Mouse (Mus musculus) erythroblast, embryonic 14.5 days (primary cell): Measurements from ENCODE around the gene Card6. TPM values are rescaled to one million over a fixed set of nuclear protein-coding genes. Genes with fewer than 3 reads are reported as not detected.
A peak's percentile ranks its signal among the peaks of the same experiment; 100 is the strongest.
"Not testable (repeated sequence)": the region's sequence is repeated elsewhere in the genome, so short reads cannot be mapped to it uniquely, and the experiment has no call there.

ENCODE experiments used
- H3K27me3 ChIP-seq: 2 replicates; pipeline ENCODE4 v1.6.1; 2012; ENCODE audit warnings: inconsistent platforms; ENCODE audit not compliant: control insufficient read depth
- H3K36me3 ChIP-seq: 2 replicates; pipeline ENCODE4 v1.6.1; 2012; ENCODE audit warnings: mild to moderate bottlenecking, inconsistent platforms; ENCODE audit not compliant: control insufficient read depth
- H3K4me1 ChIP-seq: 2 replicates; pipeline ENCODE4 v1.6.1; 2012; ENCODE audit warnings: inconsistent platforms; ENCODE audit not compliant: control insufficient read depth
- H3K4me3 ChIP-seq: replicated peaks from 2 replicates; pipeline ENCODE3; 2012; ENCODE audit warnings: moderate library complexity, mild to moderate bottlenecking, inconsistent platforms
- H3K9me3 ChIP-seq: 2 replicates; pipeline ENCODE4 v1.6.1; 2012; ENCODE audit warnings: low read length, inconsistent platforms, mixed read lengths; ENCODE audit not compliant: control insufficient read depth
- GATA1 ChIP-seq: IDR thresholded peaks from 2 replicates; pipeline ENCODE4 v1.6.1; 2012; ENCODE audit warnings: low read length, inconsistent platforms, mixed read lengths
- TAL1 ChIP-seq: IDR thresholded peaks from 3 replicates; pipeline ENCODE4 v1.6.1; 2012; ENCODE audit warnings: low read length, inconsistent platforms, mixed read lengths
- polyA plus RNA-seq: library from polyadenylated mRNA; stranded (reverse); fragments of >175 nt; gene quantifications from 2 replicates; pipeline ENCODE4 v1.2.3, GENCODE M21; 2012

Gene Card6
- polyA plus RNA-seq, 1 experiment = 0.01 TPM

GRCm38 (mm10) chr15:5134945-5135483, 26.7 kb upstream of the Card6 start:
- Histone ChIP-seq H3K36me3 (no peaks in the 10 kb centered on the region; the same call in 1 of the 2 replicates), H3K27me3 (no peaks in the 10 kb centered on the region), H3K9me3 (no peaks in the 10 kb centered on the region), H3K4me3 (no peak overlapping the region), H3K4me1 (peaks cover 64% of the 10 kb centered on the region)
- TF ChIP-seq GATA1 = no peak
- no peak for TF ChIP-seq TAL1

GRCm38 (mm10) chr15:5134179-5134578, 25.8 kb upstream of the Card6 start:
- no peaks in the 10 kb centered on the region for H3K9me3 ChIP-seq
- TF ChIP-seq TAL1 (no peak), GATA1 (no peak)
- H3K36me3 ChIP-seq = peaks cover 3% of the 10 kb centered on the region
- H3K27me3 ChIP-seq = no peaks in the 10 kb centered on the region
- no peak overlapping the region for H3K4me3 ChIP-seq
- peaks cover 60% of the 10 kb centered on the region for H3K4me1 ChIP-seq

- peaks cover 5% of the 10 kb centered on the region for H3K36me3 ChIP-seq
- H3K4me3 ChIP-seq = no peak overlapping the region
- no peaks in the 10 kb centered on the region for H3K9me3 ChIP-seq
- H3K27me3 ChIP-seq = no peaks in the 10 kb centered on the region
- H3K4me1 ChIP-seq = peaks cover 60% of the 10 kb centered on the region
- no peak for TF ChIP-seq TAL1
- no peak for TF ChIP-seq GATA1
Observed at GRCm38 (mm10) chr15:5133301-5133700, 25.0 kb upstream of the Card6 start.

GRCm38 (mm10) chr15:5130887-5131668, 22.7 kb upstream of the Card6 start:
- H3K36me3 ChIP-seq = not testable (repeated sequence)
- Histone ChIP-seq H3K4me1 (peaks cover 62% of the 10 kb centered on the region), H3K4me3 (peak overlapping the region; percentile 33)

GRCm38 (mm10) chr15:5129111-5129805, 20.9 kb upstream of the Card6 start:
- TF ChIP-seq TAL1 = no peak
- no peak for TF ChIP-seq GATA1
- Histone ChIP-seq H3K4me1 (peaks cover 51% of the 10 kb centered on the region), H3K4me3 (no peak overlapping the region)

More at GRCm38 (mm10) chr15:5130887-5131668, 22.7 kb upstream of the Card6 start:
- not testable (repeated sequence) for H3K9me3 ChIP-seq, H3K27me3 ChIP-seq

GRCm38 (mm10) chr15:5128176-5128940, 20.0 kb upstream of the Card6 start:
- H3K9me3 ChIP-seq = no peaks in the 10 kb centered on the region
- H3K27me3 ChIP-seq = no peaks in the 10 kb centered on the region
- peaks cover 51% of the 10 kb centered on the region for H3K4me1 ChIP-seq
- no peak for TF ChIP-seq GATA1
- no peak for TF ChIP-seq TAL1
- no peak overlapping the region for H3K4me3 ChIP-seq
- peaks cover 24% of the 10 kb centered on the region for H3K36me3 ChIP-seq

More at GRCm38 (mm10) chr15:5129111-5129805, 20.9 kb upstream of the Card6 start:
- Histone ChIP-seq H3K27me3 (no peaks in the 10 kb centered on the region), H3K36me3 (peaks cover 16% of the 10 kb centered on the region), H3K9me3 (no peaks in the 10 kb centered on the region)

GRCm38 (mm10) chr15:5127487-5127886, 19.1 kb upstream of the Card6 start:
- peaks cover 48% of the 10 kb centered on the region for H3K4me1 ChIP-seq

GRCm38 (mm10) chr15:5126456-5126855, 18.1 kb upstream of the Card6 start:
- Histone ChIP-seq H3K36me3 (peaks cover 43% of the 10 kb centered on the region), H3K27me3 (no peaks in the 10 kb centered on the region)

More at GRCm38 (mm10) chr15:5127487-5127886, 19.1 kb upstream of the Card6 start:
- no peak overlapping the region for H3K4me3 ChIP-seq
- peaks cover 33% of the 10 kb centered on the region for H3K36me3 ChIP-seq
- no peaks in the 10 kb centered on the region for H3K9me3 ChIP-seq
- no peak for TF ChIP-seq TAL1
- TF ChIP-seq GATA1 = no peak
- H3K27me3 ChIP-seq = no peaks in the 10 kb centered on the region

More at GRCm38 (mm10) chr15:5126456-5126855, 18.1 kb upstream of the Card6 start:
- Histone ChIP-seq H3K4me1 (peaks cover 44% of the 10 kb centered on the region), H3K9me3 (no peaks in the 10 kb centered on the region), H3K4me3 (no peak overlapping the region)
- no peak for TF ChIP-seq TAL1
- no peak for TF ChIP-seq GATA1
